Mouse (Mus musculus) lung, postnatal 0 days (tissue): Measurements from ENCODE around the gene Emc10.

Experiments
- CTCF ChIP-seq: IDR thresholded peaks from 2 replicates; pipeline ENCODE4 v1.5.1; 2016; ENCODE audit warnings: antibody characterized with exemption, mild to moderate bottlenecking
- EP300 ChIP-seq: IDR thresholded peaks from 2 replicates; pipeline ENCODE4 v1.6.1; 2016; ENCODE audit warnings: antibody characterized with exemption, mild to moderate bottlenecking, control low read depth

DNA sequence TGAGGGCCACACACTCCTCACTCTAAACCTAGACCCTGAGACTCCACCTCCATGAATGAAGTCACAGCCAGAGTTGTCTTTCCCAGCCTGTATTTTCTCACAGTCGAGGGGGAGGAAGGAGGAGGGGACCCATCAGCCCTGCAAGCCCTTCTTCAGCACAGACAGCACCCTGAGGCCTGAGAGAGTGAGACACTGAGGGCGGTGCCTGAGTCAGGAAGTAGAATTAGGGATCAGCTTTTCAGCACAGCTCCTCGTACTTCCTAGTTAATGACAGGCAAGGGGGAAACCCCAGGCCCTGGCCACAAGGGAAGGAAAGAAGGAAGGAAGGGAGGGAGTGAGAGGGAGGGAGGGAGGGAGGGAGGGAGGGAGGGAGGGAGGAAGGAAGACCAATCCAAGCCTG, 43.1 kb downstream of the Emc10 start:
- TF ChIP-seq CTCF (no peak), EP300 (no peak)
